Mouse (Mus musculus): ENCODE data around the gene Fam227b. TPM values are rescaled to one million over a fixed set of nuclear protein-coding genes. Genes with fewer than 3 reads are reported as not detected.

Gene Fam227b
- not detected for total RNA-seq (2021)

DNA sequence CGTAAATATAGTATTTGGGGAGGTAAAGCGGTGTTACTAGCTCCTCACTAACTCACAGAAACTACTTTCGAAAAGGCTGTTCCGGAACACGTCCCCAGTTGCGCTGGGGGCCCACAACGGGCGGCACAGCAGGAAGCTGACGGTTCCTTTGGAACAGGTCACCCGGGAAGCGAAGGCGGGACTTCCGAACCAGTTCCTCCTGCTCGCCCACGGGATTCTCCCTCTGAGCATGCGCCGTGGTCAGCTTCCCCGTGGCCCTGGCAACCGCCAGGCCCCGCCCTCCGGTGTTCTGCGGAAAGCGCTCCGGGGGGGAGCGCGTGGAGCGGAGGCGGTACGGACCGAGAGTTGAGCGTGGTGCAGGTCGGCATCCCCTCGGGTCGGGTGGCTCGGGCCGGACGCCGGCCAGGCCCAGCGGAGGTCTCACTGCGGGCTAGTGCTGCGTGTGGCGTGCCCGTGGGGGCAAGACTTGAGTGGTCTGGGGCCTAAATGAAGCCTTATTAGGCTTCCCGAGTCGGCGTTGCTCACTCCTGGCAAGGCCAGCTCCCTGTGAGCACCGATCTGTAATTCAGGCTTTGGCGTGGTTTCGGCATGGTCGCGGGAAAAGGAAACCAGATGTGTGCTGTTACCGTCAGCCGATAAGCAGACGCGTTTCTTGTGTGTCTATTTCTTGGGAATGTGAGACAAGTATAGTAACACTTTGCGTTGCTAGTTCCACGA is at the start of gene Fam227b, which contains the start of gene Dtwd1:
Fam227b (minus strand) TSS at position 150 of the 717 bp plus-strand sequence.
Dtwd1 (plus strand) TSS at position 287 of the 717 bp plus-strand sequence.
- DNase-seq, result peak; percentile 97 to 100
- intact Hi-C loops (cut with DNase I), result loop anchor here (1.0 to 5.0 kb wide), 3 partner anchors 115 to 370 kb away; partner anchors contain the start of genes Cops2, Galk2 and Secisbp2l

DNA sequence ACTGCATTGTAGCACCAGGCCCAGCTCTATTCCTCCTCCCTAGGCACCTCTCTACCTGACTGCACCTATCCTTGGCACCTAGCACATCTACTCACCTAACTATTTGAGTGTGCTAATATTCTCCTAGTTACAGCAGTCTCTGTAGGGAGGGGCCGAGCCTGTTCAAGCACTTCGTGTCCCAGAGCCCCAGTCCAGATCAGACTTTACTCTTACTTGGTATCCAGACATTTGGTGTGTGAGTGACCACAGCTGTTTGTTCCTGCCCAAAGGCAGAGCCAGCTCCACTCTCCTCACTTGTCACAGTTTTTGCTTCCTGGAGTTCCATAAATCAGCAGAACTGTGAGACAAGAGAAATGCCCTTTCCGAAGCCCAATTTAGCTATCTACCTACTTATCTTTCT is 47.2 kb upstream of the Fam227b start:
- intact Hi-C loops (cut with DNase I), result no loop called here
- DNase-seq, result peak; percentile 3 to 16

GRCm38 (mm10) chr2:126195631-126196356 is 44.0 kb upstream of the Fam227b start:
- intact Hi-C loops (cut with DNase I), result no loop called here
- DNase-seq, result no peak

DNA sequence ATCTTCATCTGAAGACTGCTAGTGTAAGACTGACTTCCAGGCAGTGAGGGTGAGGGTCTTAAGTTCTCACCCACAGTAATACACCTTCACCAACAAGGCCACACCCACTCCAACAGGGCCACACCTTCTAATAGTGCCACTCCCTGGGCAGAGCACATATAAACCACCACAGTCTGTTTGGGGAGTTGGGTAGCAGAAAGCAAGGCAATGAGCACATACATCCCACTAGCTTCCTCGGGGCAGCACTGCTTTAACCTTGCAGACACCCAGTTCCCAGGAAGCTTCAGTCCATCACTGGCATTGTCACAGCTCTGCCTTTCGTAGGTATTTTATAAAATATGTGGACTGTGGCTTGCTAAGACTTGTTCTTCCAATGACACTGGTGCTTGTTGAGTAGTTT is 40.3 kb upstream of the Fam227b start:
- DNase-seq, result no peak
- intact Hi-C loops (cut with DNase I), result no loop called here

DNA sequence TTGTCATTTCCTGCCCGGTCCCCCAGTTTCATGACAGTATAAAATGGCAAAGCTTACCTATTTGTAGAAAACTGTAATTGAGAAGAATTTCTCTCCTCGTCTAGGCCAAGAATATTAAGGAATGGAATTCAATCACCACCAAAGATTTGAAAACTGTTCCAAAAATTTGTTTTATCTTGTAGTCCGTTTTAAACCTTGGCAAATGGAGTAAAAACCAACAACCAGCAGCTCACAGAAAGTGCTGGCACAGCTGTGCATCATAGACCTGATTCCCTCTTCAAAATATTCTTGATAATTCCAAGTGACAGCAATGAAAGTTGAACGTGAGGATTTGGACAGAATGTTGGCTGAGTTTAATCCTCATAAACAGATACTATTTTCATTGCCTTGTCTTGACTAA is 39.5 kb upstream of the Fam227b start:
- intact Hi-C loops (cut with DNase I), result no loop called here
- no peak for DNase-seq

DNA sequence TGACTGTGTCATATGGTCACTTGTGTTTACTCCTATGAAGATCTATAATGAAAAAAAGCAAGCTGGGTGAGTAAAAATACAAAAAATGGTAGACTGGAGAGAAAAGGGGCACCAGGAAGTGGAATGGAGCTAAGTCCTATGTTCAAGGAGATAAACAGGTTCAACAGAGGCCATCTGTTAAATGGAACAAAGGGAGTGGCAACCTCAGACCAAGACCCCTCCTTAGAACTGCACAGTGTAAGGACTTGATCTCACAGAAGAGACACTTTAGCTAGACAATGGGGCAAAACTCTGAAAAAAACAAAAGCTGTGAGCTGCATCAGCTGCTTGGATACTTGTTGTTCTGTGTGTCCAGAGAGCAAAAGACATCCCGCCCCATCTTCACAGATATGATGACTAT is 19.6 kb upstream of the Fam227b start:
- intact Hi-C loops (cut with DNase I), result no loop called here
- no peak for DNase-seq

GRCm38 (mm10) chr2:126166848-126167617 is 15.2 kb upstream of the Fam227b start:
- intact Hi-C loops (cut with DNase I), result no loop called here
- DNase-seq, result no peak

GRCm38 (mm10) chr2:126166335-126166734 is 14.5 kb upstream of the Fam227b start:
- intact Hi-C loops (cut with DNase I), result no loop called here
- DNase-seq, result no peak

DNA sequence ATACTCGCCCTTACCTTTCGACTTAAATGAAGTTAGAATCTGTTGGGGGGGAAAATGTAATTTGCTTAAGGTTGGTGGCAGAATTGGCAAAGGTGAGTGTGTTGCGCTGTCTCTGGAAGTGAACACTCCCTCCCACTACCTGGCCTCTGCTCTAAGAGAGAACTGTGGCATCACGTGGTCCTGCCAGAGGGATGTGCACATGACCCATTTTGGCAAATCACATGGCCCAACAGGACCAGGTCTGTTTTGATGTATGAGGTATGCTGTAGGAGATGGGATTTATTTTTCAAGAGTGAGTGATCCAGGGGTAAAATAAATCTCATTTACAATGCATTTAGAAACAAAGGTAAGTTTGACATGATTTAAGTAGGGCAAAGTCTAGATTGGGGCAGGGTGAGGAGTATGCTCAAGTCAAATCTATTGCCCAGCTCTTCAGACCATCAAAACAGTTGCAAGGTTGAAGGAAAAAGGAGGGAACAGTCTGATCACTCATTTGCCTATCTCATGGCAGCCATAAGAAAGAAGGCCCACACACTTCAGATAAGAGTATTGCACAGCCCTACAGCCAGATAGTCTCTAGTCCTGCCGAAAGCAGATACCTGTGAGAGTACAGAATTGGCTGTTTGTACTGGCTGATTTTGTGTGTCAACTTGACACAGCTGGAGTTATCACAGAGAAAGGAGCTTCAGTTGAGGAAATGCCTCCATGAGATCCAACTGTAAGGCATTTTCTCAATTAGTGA is 13.6 kb upstream of the Fam227b start:
- intact Hi-C loops (cut with DNase I), result no loop called here
- DNase-seq, result no peak

DNA sequence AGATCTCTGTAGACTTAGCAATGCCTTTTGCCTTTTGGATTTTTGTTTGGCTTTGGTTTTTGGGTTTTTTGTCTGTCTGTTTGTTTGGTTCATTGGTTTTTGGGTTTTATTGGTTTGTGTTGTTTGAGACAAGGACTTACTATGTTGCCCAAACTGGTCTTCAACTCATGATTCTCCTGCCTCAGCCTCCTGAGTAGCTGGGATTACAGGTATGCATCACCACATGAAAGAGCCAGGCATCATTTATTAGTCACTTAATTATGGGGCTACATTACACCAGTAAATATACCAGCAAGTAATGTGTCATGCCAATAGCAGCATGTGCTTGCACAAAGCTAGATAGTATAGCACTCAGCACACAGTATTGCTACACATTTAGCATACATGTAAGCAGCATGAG is 4.1 kb downstream of the Fam227b start:
- no peak for DNase-seq
- intact Hi-C loops (cut with DNase I), result no loop called here

- DNase-seq, result no peak
- intact Hi-C loops (cut with DNase I), result no loop called here
Observed at GRCm38 (mm10) chr2:126094616-126095015, 57.2 kb downstream of the Fam227b start.

- no peak for DNase-seq
- intact Hi-C loops (cut with DNase I), result no loop called here
Observed at GRCm38 (mm10) chr2:126090432-126090831, 61.4 kb downstream of the Fam227b start.

DNA sequence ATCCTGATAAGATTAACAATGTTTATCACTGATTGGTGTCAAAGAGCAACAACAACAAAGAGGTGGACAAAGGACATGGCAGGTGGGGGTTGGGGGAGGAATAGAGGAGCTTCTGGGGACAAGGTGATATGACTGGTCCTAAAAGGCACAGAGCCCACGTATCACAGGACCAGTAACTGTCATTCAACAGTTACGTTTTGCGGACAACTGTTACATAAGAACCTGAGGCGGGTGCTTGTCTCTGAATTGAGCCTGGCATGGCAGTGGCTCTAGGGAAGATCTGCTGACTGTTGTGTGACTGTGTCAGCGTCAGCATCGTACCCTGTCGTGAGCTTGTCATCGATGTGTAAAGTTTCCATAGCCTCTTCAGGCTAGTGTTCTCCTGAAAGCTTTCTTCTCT is 65.6 kb downstream of the Fam227b start:
- intact Hi-C loops (cut with DNase I), result loop anchor here (5.0 kb wide), 1 partner anchor 49 kb away; no protein-coding TSS in a partner anchor

GRCm38 (mm10) chr2:126084326-126084725 is 67.5 kb downstream of the Fam227b start:
- intact Hi-C loops (cut with DNase I), result no loop called here
- DNase-seq, result peak in 1 of 2 experiments; percentile 16

More for the DNA sequence above, 65.6 kb downstream of the Fam227b start:
- DNase-seq, result no peak

- no peak for DNase-seq
- intact Hi-C loops (cut with DNase I), result no loop called here
Observed at GRCm38 (mm10) chr2:126079086-126079485, 72.7 kb downstream of the Fam227b start.

GRCm38 (mm10) chr2:126076506-126076905 is 75.3 kb downstream of the Fam227b start:
- DNase-seq, result no peak
- intact Hi-C loops (cut with DNase I), result no loop called here

DNA sequence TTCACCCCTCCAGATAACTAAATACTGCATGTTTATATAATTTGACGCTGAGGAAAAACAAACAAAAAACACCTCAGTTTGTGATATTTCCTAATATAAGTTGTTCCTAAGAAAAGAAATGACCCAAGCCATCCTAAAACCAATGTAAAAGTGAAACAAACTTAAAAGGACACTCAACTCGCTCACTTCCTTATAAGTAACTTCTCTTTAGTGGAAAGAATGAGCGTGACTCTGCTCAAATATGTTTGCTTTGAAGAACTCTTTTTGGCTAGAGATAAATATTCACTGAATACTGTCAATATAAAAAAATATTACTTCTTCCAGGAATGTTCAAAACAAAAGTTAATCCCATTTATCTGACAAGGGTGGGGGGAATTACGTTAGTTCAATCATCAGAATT is 78.1 kb downstream of the Fam227b start:
- intact Hi-C loops (cut with DNase I), result no loop called here
- no peak for DNase-seq

- no peak for DNase-seq
- intact Hi-C loops (cut with DNase I), result no loop called here
Observed at GRCm38 (mm10) chr2:126069740-126070139, 82.1 kb downstream of the Fam227b start.

- no peak for DNase-seq
- intact Hi-C loops (cut with DNase I), result no loop called here
Observed at GRCm38 (mm10) chr2:126065303-126065856, 86.4 kb downstream of the Fam227b start.

DNA sequence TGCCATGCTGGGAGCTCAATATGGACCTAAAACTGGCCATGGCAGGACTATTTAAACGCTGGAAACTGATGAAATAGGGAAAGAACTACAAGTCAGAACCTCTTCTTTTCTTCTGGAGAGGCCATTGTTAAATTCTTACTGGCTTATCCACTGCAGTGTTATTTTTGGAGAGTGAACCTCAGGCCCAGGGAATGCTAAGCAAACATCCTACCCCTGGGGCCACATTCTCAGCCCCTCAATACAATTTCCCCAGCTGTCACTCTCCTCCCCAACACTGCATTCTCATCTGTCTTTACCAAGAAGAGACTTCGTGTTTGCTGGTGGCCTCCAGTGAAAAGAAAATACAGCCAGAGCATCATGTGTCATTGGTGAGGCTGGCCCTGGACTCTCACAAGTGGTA is 87.0 kb downstream of the Fam227b start:
- no peak for DNase-seq
- intact Hi-C loops (cut with DNase I), result no loop called here
